Mouse (Mus musculus) embryonic fibroblast, embryonic 13.5 days (primary cell): ENCODE data around the gene Phactr1. TPM values are rescaled to one million over a fixed set of nuclear protein-coding genes. Genes with fewer than 3 reads are reported as not detected.
A peak's percentile ranks its signal among the peaks of the same experiment; 100 is the strongest.

Experiments used
- H3K27ac ChIP-seq: 2 replicates; pipeline ENCODE4 v1.5.1; 2012; ENCODE audit warnings: low read length, control low read depth, inconsistent platforms; ENCODE audit not compliant: insufficient read depth
- H3K4me1 ChIP-seq: 2 replicates; pipeline ENCODE4 v1.6.1; 2011; ENCODE audit warnings: low read length; ENCODE audit not compliant: control insufficient read depth, insufficient read depth
- H3K4me3 ChIP-seq: 2 replicates; pipeline ENCODE4 v1.5.1; 2011; ENCODE audit warnings: mild to moderate bottlenecking, control low read depth, low read length; ENCODE audit not compliant: insufficient read depth
- CTCF ChIP-seq: IDR thresholded peaks from 2 replicates; pipeline ENCODE4 v1.5.1; 2011; ENCODE audit warnings: mild to moderate bottlenecking, control low read depth, low read length, moderate library complexity, borderline replicate concordance; ENCODE audit not compliant: insufficient read depth
- POLR2A ChIP-seq: IDR thresholded peaks from 2 replicates; pipeline ENCODE4 v1.6.1; 2011; ENCODE audit warnings: low read depth, mild to moderate bottlenecking, control low read depth, low read length, moderate library complexity
- polyA plus RNA-seq: library from polyadenylated mRNA; stranded (reverse); fragments of >200 nt; gene quantifications from 2 replicates; pipeline ENCODE4 v1.2.4, GENCODE M21; 2011; ENCODE audit warnings: low read depth; ENCODE audit not compliant: missing spikeins, insufficient read length

The Phactr1 gene
- polyA plus RNA-seq, 1 experiment: 9.5 TPM

- Histone ChIP-seq H3K4me3 (no peak overlapping the region), H3K4me1 (no peaks in the 10 kb centered on the region), H3K27ac (no peak overlapping the region)
- TF ChIP-seq CTCF: no peak
- no peak for TF ChIP-seq POLR2A
These were observed 171.7 kb downstream of the Phactr1 start for GRCm38 (mm10) chr13:42852086-42852485.

GRCm38 (mm10) chr13:42853900-42854595, 173.6 kb downstream of the Phactr1 start:
- Histone ChIP-seq H3K27ac (no peak overlapping the region), H3K4me3 (no peak overlapping the region), H3K4me1 (no peaks in the 10 kb centered on the region)
- TF ChIP-seq POLR2A: no peak
- TF ChIP-seq CTCF: no peak

- H3K27ac ChIP-seq: peak overlapping the region; percentile 45
- TF ChIP-seq CTCF (no peak), POLR2A (peak; percentile 47)
- H3K4me1 ChIP-seq: peaks cover 2% of the 10 kb centered on the region; the same call in 1 of the 2 replicates
- peak overlapping the region; percentile 47 for H3K4me3 ChIP-seq
These were observed 185.9 kb downstream of the Phactr1 start for GRCm38 (mm10) chr13:42866162-42866941.

GRCm38 (mm10) chr13:42867026-42867425, 186.6 kb downstream of the Phactr1 start:
- peak overlapping the region; percentile 45 for H3K27ac ChIP-seq
- peak overlapping the region; percentile 47 for H3K4me3 ChIP-seq
- peaks cover 2% of the 10 kb centered on the region; the same call in 1 of the 2 replicates for H3K4me1 ChIP-seq
- no peak for TF ChIP-seq POLR2A
- TF ChIP-seq CTCF: no peak

GRCm38 (mm10) chr13:42872125-42872524, 191.7 kb downstream of the Phactr1 start:
- TF ChIP-seq POLR2A (no peak), CTCF (no peak)
- Histone ChIP-seq H3K4me1 (peaks cover 2% of the 10 kb centered on the region; the same call in 1 of the 2 replicates), H3K27ac (no peak overlapping the region)

GRCm38 (mm10) chr13:42878346-42878745, 197.9 kb downstream of the Phactr1 start:
- H3K4me3 ChIP-seq: no peak overlapping the region
- no peak for TF ChIP-seq POLR2A
- no peak for TF ChIP-seq CTCF
- no peaks in the 10 kb centered on the region for H3K4me1 ChIP-seq
- H3K27ac ChIP-seq: no peak overlapping the region

More at GRCm38 (mm10) chr13:42872125-42872524, 191.7 kb downstream of the Phactr1 start:
- no peak overlapping the region for H3K4me3 ChIP-seq

- Histone ChIP-seq H3K27ac (no peak overlapping the region), H3K4me3 (no peak overlapping the region), H3K4me1 (peaks cover 6% of the 10 kb centered on the region; the same call in 1 of the 2 replicates)
- TF ChIP-seq POLR2A (no peak), CTCF (no peak)
These were observed 203.8 kb downstream of the Phactr1 start for GRCm38 (mm10) chr13:42884033-42884724.

GRCm38 (mm10) chr13:42884725-42885115, 204.3 kb downstream of the Phactr1 start:
- H3K4me1 ChIP-seq: peaks cover 8% of the 10 kb centered on the region; the same call in 1 of the 2 replicates
- no peak overlapping the region for H3K27ac ChIP-seq
- TF ChIP-seq POLR2A: no peak
- no peak for TF ChIP-seq CTCF
- no peak overlapping the region for H3K4me3 ChIP-seq

GRCm38 (mm10) chr13:42887701-42888100, 207.3 kb downstream of the Phactr1 start:
- H3K4me3 ChIP-seq: no peak overlapping the region
- TF ChIP-seq CTCF (no peak), POLR2A (no peak)
- no peak overlapping the region for H3K27ac ChIP-seq

More at GRCm38 (mm10) chr13:42887701-42888100, 207.3 kb downstream of the Phactr1 start:
- peaks cover 13% of the 10 kb centered on the region for H3K4me1 ChIP-seq
